Mouse (Mus musculus): ENCODE data around the gene Gpr39.

DNA sequence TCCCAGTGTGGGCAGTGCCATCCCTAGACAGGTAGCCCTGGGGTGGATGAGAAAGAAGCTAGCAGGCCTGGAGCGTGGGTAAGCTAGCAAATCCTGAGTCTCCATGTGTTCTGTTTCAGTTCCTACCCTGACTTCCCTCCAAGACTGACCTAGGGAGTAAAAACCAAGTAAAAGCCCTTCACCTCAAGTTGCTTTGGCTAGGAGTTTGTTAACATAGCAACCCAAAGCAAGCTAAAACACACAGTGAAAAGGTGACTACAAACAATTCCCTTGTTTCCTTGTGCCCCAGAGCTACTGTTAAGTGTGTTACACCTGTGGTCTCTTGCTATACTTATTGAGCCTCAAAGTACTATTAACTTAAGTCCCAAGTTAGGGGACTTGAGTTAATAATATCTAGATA, 1.6 kb upstream of the Gpr39 start:
- TF ChIP-seq CTCF (IDR thresholded peaks at IDR 0.05; ENCODE audit: low read depth) (no peak), EP300 (IDR thresholded peaks at IDR 0.05; ENCODE audit: low read depth) (no peak)
